Mouse (Mus musculus): ENCODE results near the gene Bcl2l11. TPM values are rescaled to one million over a fixed set of nuclear protein-coding genes. Genes with fewer than 3 reads are reported as not detected.

Bcl2l11 gene
- total and polyA plus RNA-seq, 3 experiments = 2.3 to 6.3 TPM; not detected in 1

- TF ChIP-seq MAZ (IDR thresholded peaks at IDR 0.05; ENCODE audit: low read depth, low read length) = no peak
- TF ChIP-seq MAFK (IDR thresholded peaks at IDR 0.05; ENCODE audit: borderline replicate concordance, low read depth, low read length) = no peak
- TF ChIP-seq TAL1 (IDR thresholded peaks at IDR 0.05; ENCODE audit: low read length) = no peak
- no peak for TF ChIP-seq NRF1 (IDR thresholded peaks at IDR 0.05; ENCODE audit: insufficient read depth, low read depth, low read length, poor library complexity, severe bottlenecking)
- no peak for TF ChIP-seq TBP (IDR thresholded peaks at IDR 0.05; ENCODE audit: low read depth, low read length)
- no peak for TF ChIP-seq GABPA (IDR thresholded peaks at IDR 0.05; ENCODE audit: low read depth, low read length)
- TF ChIP-seq MAX (IDR thresholded peaks at IDR 0.05; ENCODE audit: low read length) = no peak
- no peak for TF ChIP-seq RAD21 (IDR thresholded peaks at IDR 0.05; ENCODE audit: low read depth, low read length)
- TF ChIP-seq EP300 (IDR thresholded peaks at IDR 0.05; ENCODE audit: low read depth in 1 of 2, low read length in 2 of 2) = peak; percentile 10 to 35; a peak in 3 of 4 replicates
- no peak for TF ChIP-seq JUND (IDR thresholded peaks at IDR 0.05; ENCODE audit: low read depth, low read length)
- TF ChIP-seq MXI1 (IDR thresholded peaks at IDR 0.05; ENCODE audit: low read depth, low read length) = no peak
- TF ChIP-seq ELF1 (IDR thresholded peaks at IDR 0.05; ENCODE audit: low read depth, low read length) = no peak
- no peak for TF ChIP-seq CHD2 (IDR thresholded peaks at IDR 0.05; ENCODE audit: low read length)
Observed at GRCm38 (mm10) chr2:128152845-128153550, 27.2 kb downstream of the Bcl2l11 start (continued).

GRCm38 (mm10) chr2:128153551-128153910 lies 27.7 kb downstream of the Bcl2l11 start:
- no peak for TF ChIP-seq MYB (IDR thresholded peaks at IDR 0.05; ENCODE audit: low read depth, low read length)
- peak in 1 of 2 experiments; percentile 2; a peak in 1 of 4 replicates for TF ChIP-seq EP300 (IDR thresholded peaks at IDR 0.05; ENCODE audit: low read depth in 1 of 2, low read length in 2 of 2)
- peaks cover 2 to 19% of the 10 kb centered on the region in 2 experiments; a peak in 3 of 4 replicates for H3K4me1 ChIP-seq (ENCODE audit: control insufficient read depth in 1 of 2, insufficient read depth in 2 of 2, low read length in 2 of 2)
- H3K27ac ChIP-seq (ENCODE audit: control insufficient read depth, low read depth, low read length) = peak overlapping the region; percentile 75
- peaks cover 0 to 8% of the 10 kb centered on the region in 2 experiments; a peak in 2 of 4 replicates for H3K36me3 ChIP-seq (ENCODE audit: control insufficient read depth in 1 of 2, insufficient read depth in 2 of 2, low read length in 2 of 2)
- no peaks in the 10 kb centered on the region for H3K27me3 ChIP-seq (ENCODE audit: control insufficient read depth in 1 of 2, insufficient read depth in 2 of 2, low read length in 2 of 2)
- 0 out of 2 replicates have a peak overlapping the region, but pooled peaks have one; percentile 18 for H3K9ac ChIP-seq (ENCODE audit: control insufficient read depth, low read depth, low read length, poor library complexity, severe bottlenecking)
- no peak for DNase-seq (ENCODE audit: low read depth, low spot score)
- H3K9me3 ChIP-seq (replicated peaks; ENCODE audit: insufficient read depth, low read length) = no peaks in the 10 kb centered on the region
- no peaks in the 10 kb centered on the region for H3K79me2 ChIP-seq (ENCODE audit: control insufficient read depth, insufficient read depth, low read length, poor library complexity)
- H3K4me3 ChIP-seq (ENCODE audit: control insufficient read depth in 1 of 2, insufficient read depth in 1 of 2, low read depth in 2 of 2, low read length in 2 of 2) = no peak overlapping the region

DNA sequence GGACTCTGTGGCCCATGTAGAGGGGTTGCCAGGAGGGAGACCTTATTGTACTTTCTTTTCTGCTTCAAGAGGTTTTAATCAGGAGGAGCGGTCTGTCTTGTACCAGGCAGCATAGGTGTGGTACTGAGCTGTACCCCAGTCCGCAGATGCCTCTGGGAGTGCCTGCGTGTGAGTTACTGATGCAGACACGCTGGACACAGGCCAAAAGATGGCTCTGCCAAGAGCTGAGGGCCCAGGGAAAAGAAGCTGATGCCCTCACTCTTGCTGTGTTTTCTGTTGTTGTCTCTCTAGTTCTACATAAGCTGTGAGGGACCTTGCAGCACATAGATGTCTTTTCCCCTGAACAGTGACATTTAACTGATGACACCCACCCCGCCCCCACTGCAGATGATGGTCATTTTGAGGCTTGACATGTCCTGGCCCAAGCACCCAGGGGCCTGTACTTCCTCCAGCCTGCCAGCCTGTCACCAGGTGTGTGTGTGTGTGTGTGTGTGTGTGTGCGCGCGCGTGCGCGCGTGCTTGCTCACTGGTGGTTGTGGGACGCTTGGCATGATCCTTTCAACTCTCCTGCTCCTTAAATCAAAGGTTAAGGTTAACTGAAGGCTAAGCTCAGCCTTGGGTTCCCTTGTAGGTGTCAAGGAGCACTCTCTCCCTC lies 29.7 kb downstream of the Bcl2l11 start:
- no peak overlapping the region for H3K4me3 ChIP-seq (ENCODE audit: control insufficient read depth in 1 of 2, insufficient read depth in 1 of 2, low read depth in 2 of 2, low read length in 2 of 2)
- peaks cover 2 to 19% of the 10 kb centered on the region in 2 experiments; a peak in 3 of 4 replicates for H3K4me1 ChIP-seq (ENCODE audit: control insufficient read depth in 1 of 2, insufficient read depth in 2 of 2, low read length in 2 of 2)
- H3K9ac ChIP-seq (ENCODE audit: control insufficient read depth, low read depth, low read length, poor library complexity, severe bottlenecking) = no peak overlapping the region
- no peak for TF ChIP-seq HCFC1 (IDR thresholded peaks at IDR 0.05; ENCODE audit: low read depth, low read length)
- no peak for TF ChIP-seq POLR2A (IDR thresholded peaks at IDR 0.05; ENCODE audit: control insufficient read depth in 1 of 2, insufficient read depth in 1 of 2, low read depth in 1 of 2, low read length in 2 of 2, poor library complexity in 1 of 2)
- TF ChIP-seq ZNF384 (IDR thresholded peaks at IDR 0.05; ENCODE audit: low read depth, low read length) = no peak
- H3K79me2 ChIP-seq (ENCODE audit: control insufficient read depth, insufficient read depth, low read length, poor library complexity) = no peaks in the 10 kb centered on the region
- peaks cover 0 to 8% of the 10 kb centered on the region in 2 experiments; a peak in 2 of 4 replicates for H3K36me3 ChIP-seq (ENCODE audit: control insufficient read depth in 1 of 2, insufficient read depth in 2 of 2, low read length in 2 of 2)
- H3K27ac ChIP-seq (ENCODE audit: control insufficient read depth, low read depth, low read length) = no peak overlapping the region
- H3K9me3 ChIP-seq (replicated peaks; ENCODE audit: insufficient read depth, low read length) = no peaks in the 10 kb centered on the region
- H3K27me3 ChIP-seq (ENCODE audit: control insufficient read depth in 1 of 2, insufficient read depth in 2 of 2, low read length in 2 of 2) = no peaks in the 10 kb centered on the region
- DNase-seq (ENCODE audit: low read depth, low spot score) = no peak
